Mouse (Mus musculus) gastrocnemius, postnatal 14 days (tissue): ENCODE measurements at regions not wholly inside any gene's neighbourhood (a gene's known extent, or its start where the extent isn't known, plus 50 kb on each side); places are given as distances from the start of the nearest gene placed in this dataset.

Experiments used
- DNase-seq: peaks from one replicate; pipeline ENCODE4 v3.0.0; 2021; ENCODE audit warnings: mixed read lengths
- intact Hi-C: fragments of 180-260 bp; cut with DNase I; formaldehyde crosslinking; loops from one replicate; pipeline ENCODE4 v1.15.1; 2025; ENCODE audit warnings: low total_unique reads

GRCm38 (mm10) chr9:61862071-61862480 is 52.3 kb downstream of the Rplp1 start:
- intact Hi-C loops: no loop called here
- peak; percentile 70 for DNase-seq

DNA sequence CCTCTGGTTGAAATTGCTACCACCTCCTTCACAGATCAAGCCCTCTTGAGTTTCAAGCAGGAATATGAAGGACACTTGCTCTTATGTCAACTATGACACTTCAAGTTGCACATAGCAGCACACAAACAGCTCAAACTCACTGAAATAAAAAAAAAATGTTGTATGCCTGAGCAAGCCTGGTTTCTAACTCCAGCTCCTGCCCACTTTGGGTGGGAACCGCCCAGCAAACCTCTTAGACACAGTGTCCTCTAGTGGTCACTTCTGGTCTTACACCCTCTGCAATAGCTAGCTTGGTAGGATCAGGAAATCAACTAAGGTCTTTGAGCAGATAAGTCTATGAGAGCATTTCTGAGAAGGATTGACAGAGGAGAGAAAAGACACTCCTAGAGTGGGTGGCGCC is 54.2 kb downstream of the Rplp1 start:
- intact Hi-C loops: no loop called here
- DNase-seq: peak; percentile 57

- intact Hi-C loops: no loop called here
- DNase-seq: no peak
These were observed 54.9 kb downstream of the Rplp1 start for GRCm38 (mm10) chr9:61859438-61859837.

DNA sequence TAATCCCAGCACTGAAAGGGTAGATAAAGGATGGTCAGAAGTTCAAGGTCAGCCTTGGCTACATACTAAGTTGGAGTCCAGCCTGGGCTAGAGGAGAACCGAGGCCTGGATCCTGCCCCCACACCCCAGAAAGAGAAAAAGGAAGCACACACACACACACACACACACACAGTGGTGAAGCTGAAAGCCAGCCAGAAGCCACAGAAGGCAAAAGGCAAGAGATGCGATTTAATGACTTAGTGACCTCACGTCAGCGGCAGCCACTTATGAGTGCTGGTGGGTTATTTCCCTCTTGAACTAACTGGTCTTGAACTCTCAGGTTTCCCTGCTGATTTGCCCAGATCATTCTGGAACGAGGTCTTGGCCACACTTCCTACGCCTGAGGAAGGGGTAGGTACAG is 56.5 kb downstream of the Rplp1 start:
- intact Hi-C loops: no loop called here
- DNase-seq: no peak

DNA sequence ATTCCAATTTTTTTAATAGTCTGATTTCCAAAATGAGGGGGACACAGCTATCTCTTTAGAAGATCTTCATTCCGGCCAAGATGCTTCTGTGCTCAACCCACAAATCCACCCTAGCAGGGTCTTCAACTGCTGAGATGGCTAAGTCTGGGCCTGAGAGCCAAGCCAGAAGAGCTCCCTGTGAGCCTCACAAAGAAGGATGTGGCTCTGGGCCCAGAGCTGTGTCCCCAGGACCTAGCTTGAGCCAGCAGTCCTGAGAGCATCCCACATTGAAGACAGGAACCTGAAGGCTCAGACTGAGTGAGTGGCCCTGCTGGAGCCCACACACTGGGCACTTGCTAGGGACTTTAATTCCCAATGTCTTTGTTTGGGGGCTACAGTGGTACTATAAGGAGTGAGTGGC is 57.7 kb downstream of the Rplp1 start:
- DNase-seq: no peak
- intact Hi-C loops: no loop called here

- intact Hi-C loops: no loop called here
- DNase-seq: no peak
These were observed 58.7 kb downstream of the Rplp1 start for GRCm38 (mm10) chr9:61855686-61856085.

GRCm38 (mm10) chr9:61853841-61854240 is 60.5 kb downstream of the Rplp1 start:
- intact Hi-C loops: no loop called here
- no peak for DNase-seq

DNA sequence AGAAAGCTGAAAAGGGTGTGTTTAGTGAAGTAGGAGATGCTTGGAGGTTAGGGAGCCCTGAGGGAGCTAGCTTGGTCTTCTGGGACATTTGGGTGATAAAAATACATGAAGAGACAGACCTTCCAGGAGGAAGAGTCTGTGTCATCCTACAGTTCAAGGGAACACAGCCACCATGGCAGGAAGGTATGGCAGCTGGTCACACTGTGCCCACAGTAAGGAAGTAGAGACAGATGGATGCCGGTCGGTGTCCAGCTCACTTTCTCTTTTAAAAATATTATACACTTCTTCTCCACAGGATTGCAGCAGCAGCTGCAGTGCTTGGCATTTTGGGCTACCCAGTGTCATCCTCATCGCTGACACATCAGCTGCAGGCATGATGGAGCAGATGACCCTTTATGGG is 63.0 kb downstream of the Rplp1 start:
- intact Hi-C loops: no loop called here
- no peak for DNase-seq

GRCm38 (mm10) chr9:61848401-61848800 is 65.9 kb downstream of the Rplp1 start:
- intact Hi-C loops: no loop called here
- no peak for DNase-seq

DNA sequence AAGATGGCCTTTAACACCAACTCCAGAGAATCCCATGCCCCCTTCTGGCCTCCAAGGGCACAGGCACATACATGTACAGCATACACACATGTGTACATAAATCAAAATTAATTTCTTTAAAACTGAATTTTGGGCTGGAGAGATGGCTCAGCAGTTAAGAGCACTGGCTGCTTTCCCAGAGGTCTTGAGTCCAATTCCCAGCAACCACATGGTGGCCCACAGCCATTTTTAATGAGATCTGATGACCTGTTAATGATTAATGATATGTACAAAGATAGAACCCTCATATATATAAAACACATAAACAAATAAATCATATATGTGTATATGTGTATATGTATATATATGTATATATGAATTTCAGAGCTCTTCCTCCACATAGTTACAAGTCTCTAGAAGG is 66.8 kb downstream of the Rplp1 start:
- no peak for DNase-seq
- intact Hi-C loops: no loop called here

DNA sequence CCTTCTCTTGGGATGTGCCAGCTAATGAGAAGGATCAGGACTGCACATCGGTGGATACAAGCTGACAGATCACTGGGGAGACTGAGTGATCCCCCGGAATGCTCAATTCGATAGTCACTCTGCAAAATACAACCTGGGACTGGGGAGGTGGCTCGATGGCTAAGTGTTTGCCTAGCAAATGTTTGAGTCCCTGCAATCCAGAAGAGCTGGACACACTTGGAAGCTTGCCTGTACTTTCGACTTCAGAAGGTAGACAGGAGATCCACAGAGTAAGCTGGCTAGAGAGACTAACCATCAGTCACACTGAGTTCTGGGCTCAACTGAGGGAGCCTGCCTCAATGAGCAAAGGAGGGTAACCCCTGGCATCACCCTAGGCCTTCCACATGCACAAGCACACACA is 69.7 kb downstream of the Rplp1 start:
- intact Hi-C loops: no loop called here
- no peak for DNase-seq

DNA sequence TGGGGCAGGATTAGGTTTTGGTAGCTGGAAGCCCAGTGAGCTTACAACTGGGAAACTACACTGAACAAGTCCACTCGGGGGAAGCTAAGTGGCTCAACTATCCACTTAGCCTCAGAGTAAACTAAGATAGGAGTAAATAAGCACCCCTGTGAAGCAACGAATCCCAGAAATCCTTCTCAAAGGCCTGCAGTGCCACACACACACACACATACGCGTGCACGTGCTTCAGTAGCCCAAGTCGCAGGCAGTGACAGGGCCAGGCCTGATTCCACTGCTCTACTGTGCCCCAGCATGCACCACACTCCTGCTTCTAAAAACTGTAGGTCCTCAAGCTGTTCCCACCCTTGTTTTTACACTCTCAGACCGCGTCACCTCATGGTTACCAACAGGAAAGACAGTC is 70.2 kb downstream of the Rplp1 start:
- DNase-seq: no peak
- intact Hi-C loops: no loop called here

GRCm38 (mm10) chr9:61843513-61843912 is 70.8 kb downstream of the Rplp1 start:
- no peak for DNase-seq
- intact Hi-C loops: no loop called here

DNA sequence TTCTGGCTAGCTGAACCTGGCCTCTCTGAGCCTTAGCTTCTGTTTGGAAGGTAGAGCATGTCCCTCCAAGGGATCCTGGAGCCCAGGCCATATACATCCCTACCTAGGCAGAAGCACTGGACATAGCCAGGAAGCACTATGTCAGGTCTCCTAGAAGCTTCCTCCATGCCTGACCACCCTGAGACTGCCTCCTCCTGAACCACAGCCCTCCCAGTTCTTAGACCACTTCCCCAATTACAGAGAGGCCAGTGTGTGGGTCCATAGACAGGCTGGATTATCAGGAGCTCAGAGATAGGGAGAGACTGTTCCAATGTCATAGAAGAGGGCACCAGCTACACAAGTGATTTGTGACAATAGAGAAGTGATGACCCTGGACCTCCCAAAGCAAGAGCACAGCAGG is 72.0 kb downstream of the Rplp1 start:
- no peak for DNase-seq
- intact Hi-C loops: no loop called here

GRCm38 (mm10) chr9:61841222-61841621 is 73.1 kb downstream of the Rplp1 start:
- intact Hi-C loops: no loop called here
- DNase-seq: no peak

DNA sequence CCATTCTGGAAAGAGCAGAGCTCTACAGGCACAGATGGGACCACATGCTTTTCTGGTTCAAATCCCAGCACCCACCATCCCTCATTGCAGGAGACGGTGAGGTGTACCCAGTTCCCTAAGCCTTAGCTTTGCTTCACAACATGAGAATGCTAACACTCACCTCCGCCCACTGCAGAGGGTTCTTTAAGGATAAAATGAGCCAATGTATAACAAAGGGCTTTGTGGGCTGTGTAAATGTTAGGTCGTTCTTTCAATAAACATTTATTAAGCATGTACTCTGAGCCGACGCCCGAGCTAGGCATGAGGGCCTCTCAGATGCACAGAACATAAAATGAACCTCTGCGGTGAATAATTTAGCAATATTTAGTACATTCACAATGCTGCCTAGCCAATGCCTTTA is 74.0 kb downstream of the Rplp1 start:
- intact Hi-C loops: no loop called here

DNA sequence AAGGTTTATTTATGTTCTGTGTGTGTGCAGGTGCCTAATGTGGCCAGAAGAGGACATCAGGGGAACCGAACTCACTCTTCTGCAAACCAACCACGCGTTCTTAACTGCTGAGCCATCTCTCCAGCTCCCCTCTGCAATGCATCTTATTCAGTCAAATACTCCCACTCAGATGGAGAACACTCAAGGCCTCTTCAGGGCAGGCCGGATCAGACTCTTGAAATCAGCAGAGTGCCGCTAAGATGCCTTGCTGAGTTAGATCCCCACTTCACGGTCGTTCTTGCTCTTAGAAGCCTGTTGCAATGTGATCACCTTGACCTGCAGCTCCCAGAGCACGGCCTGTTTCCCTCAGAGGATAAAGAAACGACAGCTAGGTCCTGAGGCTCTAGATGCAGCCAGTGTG is 81.1 kb downstream of the Rplp1 start:
- no peak for DNase-seq
- intact Hi-C loops: no loop called here

More for the DNA sequence above, 74.0 kb downstream of the Rplp1 start:
- DNase-seq: no peak

GRCm38 (mm10) chr9:61830236-61830635 is 84.1 kb downstream of the Rplp1 start:
- peak; percentile 44 for DNase-seq
- intact Hi-C loops: no loop called here

- intact Hi-C loops: no loop called here
- DNase-seq: no peak
These were observed 84.6 kb downstream of the Rplp1 start for GRCm38 (mm10) chr9:61829736-61830135.

DNA sequence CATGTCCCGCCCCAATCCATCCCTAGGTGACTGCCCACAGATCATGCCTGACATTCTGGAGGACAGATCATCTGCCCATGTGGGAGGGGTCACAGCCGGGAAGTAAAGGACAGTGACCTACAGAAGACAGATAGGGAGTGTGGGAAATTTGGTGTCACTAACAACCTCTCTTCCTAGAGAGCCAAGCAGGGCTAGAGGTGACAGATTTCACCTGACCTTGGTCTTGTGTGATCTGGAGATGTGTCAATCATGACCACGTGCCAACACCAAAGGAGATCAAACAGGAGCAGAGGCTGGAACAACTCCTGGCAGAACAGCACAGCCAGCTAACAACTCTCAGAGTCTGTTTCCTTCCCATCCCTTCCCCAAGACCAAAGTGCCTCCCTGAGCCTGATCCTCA is 85.0 kb downstream of the Rplp1 start:
- DNase-seq: no peak
- intact Hi-C loops: no loop called here

DNA sequence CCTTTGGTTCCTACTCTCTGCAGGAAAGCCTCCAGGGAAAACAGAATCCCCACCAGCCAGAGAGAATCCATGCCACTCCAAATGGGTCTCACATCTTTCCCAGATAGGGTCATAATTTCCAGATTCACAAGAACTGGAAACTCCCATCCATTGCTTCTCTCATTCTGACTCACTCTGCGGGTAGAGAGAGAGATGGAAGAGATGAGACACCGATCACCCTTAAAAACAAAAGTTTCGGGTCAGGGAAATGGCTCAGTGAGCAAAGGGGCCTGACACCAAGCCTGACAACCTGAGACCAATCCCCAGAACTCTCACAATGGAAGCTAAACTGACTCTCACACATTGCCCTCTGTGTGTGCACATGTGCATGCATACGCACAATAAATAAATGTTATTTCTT is 86.6 kb downstream of the Rplp1 start:
- no peak for DNase-seq
- intact Hi-C loops: no loop called here

DNA sequence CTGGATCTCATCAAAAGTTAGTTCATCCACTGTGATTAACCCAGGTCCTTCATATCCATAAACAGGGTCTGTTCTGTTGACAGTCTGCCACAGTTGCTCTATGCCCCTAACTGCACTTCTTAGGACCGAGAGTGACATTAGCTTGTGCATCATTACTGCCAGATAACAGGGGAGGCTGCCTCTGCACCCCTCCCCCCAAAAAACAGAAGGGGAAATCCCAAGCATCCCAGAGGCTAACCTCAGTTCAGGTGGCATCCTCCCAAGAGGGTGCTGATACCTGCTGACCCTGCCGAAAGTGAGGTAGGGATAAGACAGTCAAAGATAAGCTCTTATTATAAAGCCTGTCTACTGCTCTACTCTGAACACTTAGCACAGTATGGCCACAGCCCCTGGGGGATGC is 87.3 kb downstream of the Rplp1 start:
- intact Hi-C loops: no loop called here
- no peak for DNase-seq

DNA sequence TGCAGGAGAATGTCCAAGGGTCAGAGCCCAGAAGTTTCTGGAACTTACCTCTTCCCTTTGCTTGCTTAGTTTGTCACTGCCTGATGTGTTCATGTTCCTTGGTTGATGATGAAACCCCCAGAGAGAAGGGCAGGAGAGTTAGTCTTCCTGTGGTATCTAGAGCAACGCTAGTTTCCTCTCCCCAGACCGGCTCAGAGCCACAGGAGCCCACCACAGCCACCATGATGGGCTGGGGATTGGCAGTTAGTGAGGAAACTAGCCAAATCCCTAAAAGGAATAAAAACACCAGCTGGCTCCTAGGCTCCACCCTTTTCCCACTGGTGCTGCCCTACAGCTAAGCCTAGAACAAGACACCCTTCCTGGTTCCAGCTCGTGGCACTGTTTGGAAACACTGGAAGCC is 87.9 kb downstream of the Rplp1 start:
- DNase-seq: no peak
- intact Hi-C loops: no loop called here
